ENCODE assay signal across 18 mouse cellular contexts in the genomic region with DNA sequence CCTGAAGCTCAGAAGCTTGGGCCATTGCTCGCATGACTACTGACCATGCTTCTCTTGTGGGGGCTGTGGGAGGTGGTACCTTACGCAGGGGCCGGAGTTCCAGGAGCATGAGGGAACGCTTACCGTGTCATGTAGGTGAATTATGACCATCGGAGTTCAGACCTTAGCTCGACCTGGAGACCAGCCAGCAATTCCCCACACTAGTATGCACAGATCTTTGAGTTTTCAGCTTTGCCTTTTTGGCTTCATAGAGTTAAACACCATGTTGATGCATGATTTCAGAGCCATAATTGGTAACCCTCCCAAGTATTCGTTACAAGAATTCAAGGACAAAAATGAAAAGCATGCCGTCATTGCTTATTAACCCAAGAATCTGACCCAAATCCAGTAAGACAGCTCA. TPM values are rescaled to one million over a fixed set of nuclear protein-coding genes. Genes with fewer than 3 reads are reported as not detected.
A peak's percentile ranks its signal among the peaks of the same experiment; 100 is the strongest.
DNase-seq lines count a peak whose midpoint lies in the region; ATAC-seq and TF ChIP-seq lines count a peak whose summit lies in the region.
"Had no signal": no experiment of that assay in that cellular context is flagged by ENCODE, and none has a peak within 500 bp of the region (broad histone marks: within the 10 kb centered on the region; RNA-seq: fewer than 3 reads in every experiment).

No protein-coding gene starts in this region.

- H3K36me3 ChIP-seq in hindbrain, embryonic 11.5 days (ENCODE audit: control insufficient read depth, insufficient read depth, low read length), result no peaks in the 10 kb centered on the region
- H3K36me3 ChIP-seq: embryonic facial prominence, embryonic 13.5 days; forebrain, embryonic 10.5 days; midbrain, embryonic 10.5 days; neural tube, embryonic 13.5 days had no signal

- H3K27me3 ChIP-seq in Patski, result no peaks in the 10 kb centered on the region
- no peaks in the 10 kb centered on the region for H3K27me3 ChIP-seq in hindbrain, embryonic 11.5 days (ENCODE audit: control insufficient read depth, insufficient read depth, low read length)
- H3K27me3 ChIP-seq: embryonic facial prominence, embryonic 13.5 days; neural tube, embryonic 13.5 days had no signal

- intact Hi-C loops in gastrocnemius, adult 2 months (cut with DNase I), result no loop called here
- intact Hi-C loops in gastrocnemius, postnatal 14 days (cut with DNase I; ENCODE audit: low total_unique reads), result no loop called here

- peak overlapping the region; percentile 24; the same call in 1 of the 2 replicates for H3K27ac ChIP-seq in gastrocnemius, adult 2 months
- no peak overlapping the region for H3K27ac ChIP-seq in hindbrain, embryonic 11.5 days (ENCODE audit: low read depth, low read length)
- H3K27ac ChIP-seq: embryonic facial prominence, embryonic 13.5 days; forebrain, embryonic 10.5 days; hindbrain, postnatal 0 days; midbrain, embryonic 10.5 days; neural tube, embryonic 13.5 days had no signal

- H3K4me2 ChIP-seq in hindbrain, embryonic 11.5 days (replicated peaks; ENCODE audit: low read depth, low read length), result no peak overlapping the region
- H3K4me2 ChIP-seq: embryonic facial prominence, embryonic 13.5 days; neural tube, embryonic 13.5 days had no signal

- no peak for TF ChIP-seq CTCF in gastrocnemius, adult 2 months (IDR thresholded peaks at IDR 0.05)
- no peak for TF ChIP-seq CTCF in Patski (IDR thresholded peaks at IDR 0.05)

- no peak overlapping the region for H3K9ac ChIP-seq in hindbrain, embryonic 11.5 days (ENCODE audit: low read depth, low read length)
- H3K9ac ChIP-seq: embryonic facial prominence, embryonic 13.5 days; neural tube, embryonic 13.5 days had no signal

- 86% methylated on average over 9 of the region's 9 CpGs for WGBS in hindbrain, embryonic 11.5 days

- H3K4me1 ChIP-seq in hindbrain, embryonic 11.5 days (replicated peaks; ENCODE audit: control insufficient read depth, insufficient read depth, low read length), result no peaks in the 10 kb centered on the region

- peak; percentile 67 for ATAC-seq in Patski
- ATAC-seq in hindbrain, embryonic 11.5 days (ENCODE audit: low FRiP score), result no peak
- ATAC-seq: hindbrain, postnatal 0 days had no signal

- H3K4me3 ChIP-seq in gastrocnemius, adult 2 months, result peak overlapping the region; percentile 30
- no peak overlapping the region for H3K4me3 ChIP-seq in hindbrain, embryonic 11.5 days (ENCODE audit: low read depth, low read length)
- H3K4me3 ChIP-seq: embryonic facial prominence, embryonic 13.5 days; forebrain, embryonic 10.5 days; midbrain, embryonic 10.5 days; neural tube, embryonic 13.5 days had no signal

- POLR2A ChIA-PET in Patski (lab: Charles Lee), result no interaction called here

- CTCF ChIA-PET in Patski (lab: Charles Lee), result no interaction called here

- DNase-seq in gastrocnemius, adult 2 months, result no peak
- no peak for DNase-seq in gastrocnemius, postnatal 14 days
- DNase-seq in Patski (ENCODE audit: low read depth, low spot score), result no peak
- DNase-seq in adrenal gland, postnatal 36 days, result peak; percentile 15 to 30
- peak; percentile 12 for DNase-seq in kidney, postnatal 14 days
- DNase-seq in hindbrain, embryonic 11.5 days (ENCODE audit: low spot score), result no peak
- DNase-seq in cerebellum, postnatal 10 days, result no peak
- DNase-seq: cerebellum, postnatal 14 days; heart, adult 18-20 months; heart, postnatal 4 days; lung, adult 18-20 months; lung, postnatal 4 days; right cerebral cortex, postnatal 4 days had no signal

- no peaks in the 10 kb centered on the region for H3K9me3 ChIP-seq in hindbrain, embryonic 11.5 days (ENCODE audit: control insufficient read depth, low read length)
- H3K9me3 ChIP-seq: embryonic facial prominence, embryonic 13.5 days; forebrain, embryonic 10.5 days; midbrain, embryonic 10.5 days; neural tube, embryonic 13.5 days had no signal

- in situ Hi-C loops in Patski (cut with MboI; ENCODE audit: low pct_unique_long_range_greater_than_20kb), result no loop called here

RNA-seq across cellular contexts. Expression of gene Pdgfd, which starts 2.6 kb away (rescaled TPM):
- total RNA-seq in gastrocnemius, adult 2 months (2021), result 1 to 10 TPM; 3.2 to 4.7 TPM
- 1 to 10 TPM; 5.9 to 6.3 TPM for total RNA-seq in gastrocnemius, postnatal 14 days (2021)
- 0.12 TPM for polyA plus RNA-seq in Patski (2021)
- 10 to 100 TPM; 26.3 to 44.8 TPM for total RNA-seq in adrenal gland, postnatal 36 days (2021)
- 3.8 and 5.1 TPM in 2 replicates for polyA plus RNA-seq in hindbrain, embryonic 11.5 days (2014; fragmentation: Nextera tagmentation; extraction: Ambion mirVana)

Comparison
In these comparisons a context has a peak if more than half of its experiments do, and no peak if none do; other contexts are left out.
1. DNase-seq: peak in adrenal gland, postnatal 36 days (2 of 2) and kidney, postnatal 14 days (single experiment); none in gastrocnemius, adult 2 months (single experiment), gastrocnemius, postnatal 14 days (single experiment), Patski (single experiment), hindbrain, embryonic 11.5 days (single experiment) and cerebellum, postnatal 10 days (0 of 2).